Mouse (Mus musculus) heart, adult 8-10 months (tissue): ENCODE data around the gene Lrrc74a. TPM values are rescaled to one million over a fixed set of nuclear protein-coding genes. Genes with fewer than 3 reads are reported as not detected.

ENCODE experiments used
- DNase-seq: peaks from one replicate; pipeline ENCODE4 v3.0.0; 2022; ENCODE audit warnings: low spot score
- total RNA-seq, 4 experiments: library from RNA; stranded (reverse); gene quantifications; 2 replicates each; pipeline ENCODE4 v1.2.4; 2022

Lrrc74a gene
- total RNA-seq, result not detected

- peak; percentile 13 for DNase-seq
These were observed at the start of gene Lrrc74a for GRCm38 (mm10) chr12:86734319-86734810. TSS of gene Lrrc74a (plus strand) at chr12:86734369.

- no peak for DNase-seq
These were observed 48.9 kb upstream of the Lrrc74a start for GRCm38 (mm10) chr12:86685275-86685674.

- no peak for DNase-seq
These were observed 47.4 kb upstream of the Lrrc74a start for GRCm38 (mm10) chr12:86686551-86687330.

GRCm38 (mm10) chr12:86687445-86687955 lies 46.7 kb upstream of the Lrrc74a start:
- no peak for DNase-seq

GRCm38 (mm10) chr12:86687971-86688573 lies 46.1 kb upstream of the Lrrc74a start:
- no peak for DNase-seq

GRCm38 (mm10) chr12:86688917-86689316 lies 45.3 kb upstream of the Lrrc74a start:
- no peak for DNase-seq

- DNase-seq, result no peak
These were observed 43.3 kb upstream of the Lrrc74a start for GRCm38 (mm10) chr12:86690700-86691485.

GRCm38 (mm10) chr12:86692471-86693356 lies 41.5 kb upstream of the Lrrc74a start:
- no peak for DNase-seq

- no peak for DNase-seq
These were observed 40.8 kb upstream of the Lrrc74a start for GRCm38 (mm10) chr12:86693389-86693788.

- no peak for DNase-seq
These were observed 39.7 kb upstream of the Lrrc74a start for GRCm38 (mm10) chr12:86694441-86694840.

- no peak for DNase-seq
These were observed 36.2 kb upstream of the Lrrc74a start for GRCm38 (mm10) chr12:86697996-86698395.

- no peak for DNase-seq
These were observed 35.6 kb upstream of the Lrrc74a start for GRCm38 (mm10) chr12:86698537-86698936.

GRCm38 (mm10) chr12:86699965-86700926 lies 33.9 kb upstream of the Lrrc74a start:
- no peak for DNase-seq

GRCm38 (mm10) chr12:86700927-86701310 lies 33.2 kb upstream of the Lrrc74a start:
- DNase-seq, result no peak

- no peak for DNase-seq
These were observed 32.7 kb upstream of the Lrrc74a start for GRCm38 (mm10) chr12:86701491-86701890.

GRCm38 (mm10) chr12:86702690-86703089 lies 31.5 kb upstream of the Lrrc74a start:
- no peak for DNase-seq

GRCm38 (mm10) chr12:86705843-86706242 lies 28.3 kb upstream of the Lrrc74a start:
- no peak for DNase-seq

GRCm38 (mm10) chr12:86714026-86714425 lies 20.1 kb upstream of the Lrrc74a start:
- no peak for DNase-seq

GRCm38 (mm10) chr12:86715401-86715800 lies 18.8 kb upstream of the Lrrc74a start:
- DNase-seq, result peak; percentile 60

- no peak for DNase-seq
These were observed 17.2 kb upstream of the Lrrc74a start for GRCm38 (mm10) chr12:86716962-86717361.
